Mouse (Mus musculus): ENCODE measurements around the gene Midn. TPM values are rescaled to one million over a fixed set of nuclear protein-coding genes. Genes with fewer than 3 reads are reported as not detected.

Midn gene
- total and polyA plus RNA-seq, 3 experiments, result 74.5 to 102 (median 96.2) TPM

DNA sequence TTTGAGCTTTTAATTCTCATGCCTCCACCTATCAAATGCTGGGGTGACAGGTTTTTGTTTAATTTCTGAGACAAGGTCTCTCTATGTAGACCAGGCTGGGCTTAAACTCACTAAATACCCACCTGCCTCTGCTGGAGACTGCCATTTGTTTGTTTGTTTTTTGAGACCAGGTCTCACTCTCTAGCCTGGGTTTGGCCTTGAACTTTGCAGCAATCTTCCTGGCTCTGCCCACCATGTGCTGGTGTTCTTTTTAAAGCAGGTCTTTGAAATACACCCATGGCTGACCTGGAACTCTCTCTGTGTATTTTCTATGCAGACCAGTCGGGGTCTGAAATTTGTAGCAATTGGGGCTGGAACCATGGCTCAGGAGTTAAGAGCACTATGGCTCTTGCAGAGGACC lies 12.4 kb upstream of the Midn start:
- intact Hi-C loops (cut with DNase I), result no loop called here
- 100% methylated on average over 1 of the region's 1 CpGs for WGBS
- TF ChIP-seq EP300 (IDR thresholded peaks at IDR 0.05; ENCODE audit: insufficient read depth, low read depth, low read length), result no peak
- TF ChIP-seq POLR2A (IDR thresholded peaks at IDR 0.05; ENCODE audit: insufficient read depth, low read depth, low read length), result no peak
- TF ChIP-seq CTCF (IDR thresholded peaks at IDR 0.05), result no peak
- Histone ChIP-seq H3K4me3 (no peak overlapping the region), H3K36me3 (ENCODE audit: control insufficient read depth, insufficient read depth, low read length) (no peaks in the 10 kb centered on the region), H3K27me3 (ENCODE audit: control insufficient read depth, insufficient read depth, low read length) (no peaks in the 10 kb centered on the region; the same call in 1 of the 2 replicates), H3K9ac (ENCODE audit: low read depth, low read length) (no peak overlapping the region), H3K27ac (no peak overlapping the region), H3K79me2 (replicated peaks; ENCODE audit: control insufficient read depth, insufficient read depth, low read length) (no peaks in the 10 kb centered on the region), H3K4me1 (ENCODE audit: control insufficient read depth, insufficient read depth, low read length) (peaks cover 5% of the 10 kb centered on the region)
- DNase-seq, result no peak

GRCm38 (mm10) chr10:80136179-80136951 lies 11.7 kb upstream of the Midn start:
- no peak for DNase-seq
- Histone ChIP-seq H3K27me3 (ENCODE audit: control insufficient read depth, insufficient read depth, low read length) (no peaks in the 10 kb centered on the region; the same call in 1 of the 2 replicates), H3K79me2 (replicated peaks; ENCODE audit: control insufficient read depth, insufficient read depth, low read length) (no peaks in the 10 kb centered on the region), H3K27ac (no peak overlapping the region), H3K4me3 (no peak overlapping the region), H3K4me1 (ENCODE audit: control insufficient read depth, insufficient read depth, low read length) (peaks cover 8% of the 10 kb centered on the region), H3K36me3 (ENCODE audit: control insufficient read depth, insufficient read depth, low read length) (no peaks in the 10 kb centered on the region), H3K9ac (ENCODE audit: low read depth, low read length) (no peak overlapping the region)
- no peak for TF ChIP-seq EP300 (IDR thresholded peaks at IDR 0.05; ENCODE audit: insufficient read depth, low read depth, low read length)
- no peak for TF ChIP-seq CTCF (IDR thresholded peaks at IDR 0.05)
- intact Hi-C loops (cut with DNase I), result no loop called here
- 45% methylated on average over 46 of the region's 49 CpGs for WGBS

DNA sequence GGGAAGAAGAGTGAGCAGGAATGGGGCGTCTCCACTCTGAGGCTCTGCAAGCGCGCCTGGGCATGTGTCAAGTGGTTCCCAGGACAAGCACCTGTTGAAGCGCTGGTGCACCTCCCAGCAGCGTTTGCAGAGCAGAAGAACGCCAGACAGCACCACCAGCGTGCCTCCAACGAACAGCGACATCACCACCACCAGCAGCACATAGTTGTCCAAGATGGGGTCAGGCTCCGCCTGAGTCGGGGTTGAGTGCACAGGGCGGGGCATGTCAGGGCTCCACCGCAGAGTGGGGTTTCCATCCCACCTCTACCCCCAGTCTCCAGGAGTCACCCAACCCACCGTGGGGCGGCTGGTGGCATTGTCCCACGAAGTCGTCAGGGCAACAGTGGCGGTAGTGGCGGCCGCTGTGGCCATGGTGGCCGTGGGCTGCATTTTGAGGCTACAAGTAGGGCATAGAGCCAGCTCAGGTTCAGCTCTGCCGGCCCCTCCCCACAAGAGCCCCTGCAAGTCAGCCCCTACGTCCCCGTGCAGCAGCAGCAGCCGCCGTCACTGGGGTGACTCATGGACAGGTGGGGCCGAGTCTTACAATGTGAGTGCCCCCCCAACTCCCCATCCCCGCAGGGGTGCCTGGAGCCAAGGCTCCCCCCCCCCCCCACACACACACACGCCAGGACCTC lies 11.0 kb upstream of the Midn start:
- Histone ChIP-seq H3K36me3 (ENCODE audit: control insufficient read depth, insufficient read depth, low read length) (no peaks in the 10 kb centered on the region), H3K4me3 (no peak overlapping the region), H3K79me2 (replicated peaks; ENCODE audit: control insufficient read depth, insufficient read depth, low read length) (no peaks in the 10 kb centered on the region), H3K27ac (no peak overlapping the region), H3K4me1 (ENCODE audit: control insufficient read depth, insufficient read depth, low read length) (peaks cover 8% of the 10 kb centered on the region), H3K9ac (ENCODE audit: low read depth, low read length) (peak overlapping the region; percentile 10; the same call in 1 of the 2 replicates), H3K27me3 (ENCODE audit: control insufficient read depth, insufficient read depth, low read length) (no peaks in the 10 kb centered on the region; the same call in 1 of the 2 replicates)
- DNase-seq, result no peak
- WGBS, result 17% methylated on average over 29 of the region's 29 CpGs
- TF ChIP-seq CTCF (IDR thresholded peaks at IDR 0.05), result no peak
- no peak for TF ChIP-seq EP300 (IDR thresholded peaks at IDR 0.05; ENCODE audit: insufficient read depth, low read depth, low read length)
- no peak for TF ChIP-seq POLR2A (IDR thresholded peaks at IDR 0.05; ENCODE audit: insufficient read depth, low read depth, low read length)
- intact Hi-C loops (cut with DNase I), result no loop called here

- H3K9ac ChIP-seq (ENCODE audit: low read depth, low read length), result no peak overlapping the region
- DNase-seq, result no peak
- H3K36me3 ChIP-seq (ENCODE audit: control insufficient read depth, insufficient read depth, low read length), result no peaks in the 10 kb centered on the region
- peaks cover 3% of the 10 kb centered on the region; the same call in 1 of the 2 replicates for H3K79me2 ChIP-seq (replicated peaks; ENCODE audit: control insufficient read depth, insufficient read depth, low read length)
- no peak overlapping the region; the same call in 1 of the 2 replicates for H3K4me3 ChIP-seq
- peaks cover 9% of the 10 kb centered on the region for H3K4me1 ChIP-seq (ENCODE audit: control insufficient read depth, insufficient read depth, low read length)
- no peak overlapping the region for H3K27ac ChIP-seq
- TF ChIP-seq EP300 (IDR thresholded peaks at IDR 0.05; ENCODE audit: insufficient read depth, low read depth, low read length), result no peak
- no peak for TF ChIP-seq POLR2A (IDR thresholded peaks at IDR 0.05; ENCODE audit: insufficient read depth, low read depth, low read length)
- no peak for TF ChIP-seq CTCF (IDR thresholded peaks at IDR 0.05)
- 11% methylated on average over 33 of the region's 33 CpGs for WGBS
- intact Hi-C loops (cut with DNase I), result no loop called here
- H3K27me3 ChIP-seq (ENCODE audit: control insufficient read depth, insufficient read depth, low read length), result no peaks in the 10 kb centered on the region; the same call in 1 of the 2 replicates
Observed at GRCm38 (mm10) chr10:80137626-80138552, 10.2 kb upstream of the Midn start.

GRCm38 (mm10) chr10:80138553-80139438 lies 9.3 kb upstream of the Midn start, which contains the start of gene Atp5d:
TSS of gene Atp5d (plus strand) at chr10:80138632.
- Histone ChIP-seq H3K36me3 (ENCODE audit: control insufficient read depth, insufficient read depth, low read length) (no peaks in the 10 kb centered on the region), H3K27ac (no peak within 1 kb of the TSS), H3K79me2 (replicated peaks; ENCODE audit: control insufficient read depth, insufficient read depth, low read length) (peaks cover 3% of the 10 kb centered on the region; the same call in 1 of the 2 replicates), H3K27me3 (ENCODE audit: control insufficient read depth, insufficient read depth, low read length) (no peaks in the 10 kb centered on the region; the same call in 1 of the 2 replicates), H3K9ac (ENCODE audit: low read depth, low read length) (peak within 1 kb of the TSS; percentile 74), H3K4me1 (ENCODE audit: control insufficient read depth, insufficient read depth, low read length) (peaks cover 7% of the 10 kb centered on the region), H3K4me3 (peak within 1 kb of the TSS; percentile 65)
- under 1% methylated on average over 89 of the region's 94 CpGs for WGBS
- intact Hi-C loops (cut with DNase I), result no loop called here
- no peak for TF ChIP-seq POLR2A (IDR thresholded peaks at IDR 0.05; ENCODE audit: insufficient read depth, low read depth, low read length)
- TF ChIP-seq EP300 (IDR thresholded peaks at IDR 0.05; ENCODE audit: insufficient read depth, low read depth, low read length), result no peak
- TF ChIP-seq CTCF (IDR thresholded peaks at IDR 0.05), result no peak
- DNase-seq, result peak; percentile 78 to 80

Data from heart, adult 2 months (tissue).